Mouse (Mus musculus) MEL (cell line): ENCODE results near the gene Samd3. TPM values are rescaled to one million over a fixed set of nuclear protein-coding genes. Genes with fewer than 3 reads are reported as not detected.

Experiments
- DNase-seq: peaks from one replicate; pipeline ENCODE4 v3.0.0; 2011; ENCODE audit warnings: low read depth, low spot score
- H3K27ac ChIP-seq: 2 replicates; pipeline ENCODE4 v1.5.1; 2012; ENCODE audit warnings: low read depth, mild to moderate bottlenecking, control low read depth, low read length, moderate library complexity; ENCODE audit not compliant: control insufficient read depth
- H3K27me3 ChIP-seq, 2 experiments: fragments of 150-350 bp in 1 of 2; sonication (generic) in 1 of 2; 2 replicates each; pipeline ENCODE4 v1.6.1; 2012; ENCODE audit warnings: low read length in 2 of 2, mild to moderate bottlenecking in 2 of 2, improper control_type of control experiment in 1 of 2, moderate library complexity in 1 of 2; ENCODE audit not compliant: insufficient read depth in 2 of 2, control insufficient read depth in 1 of 2
- H3K36me3 ChIP-seq, 2 experiments: 2 replicates each; pipeline ENCODE4 v1.6.1; 2012 to 2014; ENCODE audit warnings: low read length in 2 of 2, improper control_type of control experiment in 1 of 2, inconsistent platforms in 1 of 2, mild to moderate bottlenecking in 1 of 2; ENCODE audit not compliant: insufficient read depth in 2 of 2, control insufficient read depth in 1 of 2
- H3K4me1 ChIP-seq, 2 experiments: fragments of 150-350 bp in 1 of 2; sonication (generic) in 1 of 2; 2 replicates each; pipeline ENCODE4 v1.6.1; 2012; ENCODE audit warnings: low read length in 2 of 2, improper control_type of control experiment in 1 of 2, mild to moderate bottlenecking in 1 of 2; ENCODE audit not compliant: insufficient read depth in 2 of 2, control insufficient read depth in 1 of 2
- H3K4me3 ChIP-seq, 2 experiments: fragments of 150-350 bp in 1 of 2; sonication (generic) in 1 of 2; 2 replicates each; pipeline ENCODE4 v1.5.1; 2012; ENCODE audit warnings: low read depth in 2 of 2, low read length in 2 of 2, mild to moderate bottlenecking in 2 of 2, moderate library complexity in 2 of 2, control low read depth in 1 of 2, improper control_type of control experiment in 1 of 2; ENCODE audit not compliant: control insufficient read depth in 1 of 2, insufficient read depth in 1 of 2
- H3K79me2 ChIP-seq: 2 replicates; pipeline ENCODE4 v1.6.1; 2012; ENCODE audit warnings: mild to moderate bottlenecking, low read length, moderate library complexity; ENCODE audit not compliant: control insufficient read depth, poor library complexity, insufficient read depth
- H3K9ac ChIP-seq: 2 replicates; pipeline ENCODE4 v1.6.1; 2012; ENCODE audit warnings: low read depth, mild to moderate bottlenecking, control low read depth, low read length, moderate library complexity; ENCODE audit not compliant: control insufficient read depth, poor library complexity, severe bottlenecking
- H3K9me3 ChIP-seq: fragments of 150-350 bp; sonication (generic); replicated peaks from 2 replicates; pipeline ENCODE4 v1.6.1; 2012; ENCODE audit warnings: mild to moderate bottlenecking, low read length, improper control_type of control experiment, moderate library complexity; ENCODE audit not compliant: insufficient read depth
- CTCF ChIP-seq, 3 experiments: IDR thresholded peaks in 2 of 3; conservative IDR thresholded peaks in 1 of 3; 2 replicates each; pipeline ENCODE4 v1.5.1; 2011 to 2012; ENCODE audit warnings: low read length in 3 of 3, low read depth in 2 of 3, mild to moderate bottlenecking in 2 of 3, improper control_type of control experiment in 1 of 3, inconsistent platforms in 1 of 3, mixed read lengths in 1 of 3, moderate library complexity in 1 of 3; ENCODE audit not compliant: control insufficient read depth in 1 of 3, insufficient read depth in 1 of 3, poor library complexity in 1 of 3, severe bottlenecking in 1 of 3
- EP300 ChIP-seq, 2 experiments: IDR thresholded peaks; 2 replicates each; pipeline ENCODE4 v1.6.1; 2011; ENCODE audit warnings: improper control_type of control experiment in 2 of 2, low read length in 2 of 2, low read depth in 1 of 2, mild to moderate bottlenecking in 1 of 2
- ETS1 ChIP-seq: IDR thresholded peaks from 2 replicates; pipeline ENCODE4 v1.6.1; 2012; ENCODE audit warnings: low read depth, mild to moderate bottlenecking, inconsistent platforms, low read length, improper control_type of control experiment, moderate library complexity
- HCFC1 ChIP-seq: IDR thresholded peaks from 2 replicates; pipeline ENCODE4 v1.6.1; 2012; ENCODE audit warnings: low read depth, mild to moderate bottlenecking, inconsistent platforms, low read length, improper control_type of control experiment, moderate library complexity
- JUND ChIP-seq: IDR thresholded peaks from 2 replicates; pipeline ENCODE4 v1.6.1; 2011; ENCODE audit warnings: low read depth, mild to moderate bottlenecking, improper control_type of control experiment, low read length
- MEF2A ChIP-seq: IDR thresholded peaks from 2 replicates; pipeline ENCODE4 v1.6.1; 2014; ENCODE audit warnings: low read depth, mild to moderate bottlenecking, inconsistent platforms, low read length, improper control_type of control experiment; ENCODE audit not compliant: poor library complexity, insufficient replicate concordance, severe bottlenecking; ENCODE audit errors: extremely low read depth
- MXI1 ChIP-seq: IDR thresholded peaks from 2 replicates; pipeline ENCODE4 v1.6.1; 2011; ENCODE audit warnings: mild to moderate bottlenecking, low read depth, low read length, improper control_type of control experiment
- MYC ChIP-seq: IDR thresholded peaks from 2 replicates; pipeline ENCODE4 v1.6.1; 2011; ENCODE audit warnings: low read depth, mild to moderate bottlenecking, low read length, improper control_type of control experiment, moderate library complexity
- POLR2A ChIP-seq, 2 experiments: IDR thresholded peaks; 2 replicates each; pipeline ENCODE4 v1.6.1; 2011 to 2012; ENCODE audit warnings: low read length in 2 of 2, mild to moderate bottlenecking in 2 of 2, control low read depth in 1 of 2, improper control_type of control experiment in 1 of 2, low read depth in 1 of 2, moderate library complexity in 1 of 2; ENCODE audit not compliant: control insufficient read depth in 1 of 2, insufficient read depth in 1 of 2, poor library complexity in 1 of 2
- RAD21 ChIP-seq: IDR thresholded peaks from 2 replicates; pipeline ENCODE4 v1.6.1; 2011; ENCODE audit warnings: mild to moderate bottlenecking, low read depth, low read length, improper control_type of control experiment
- RCOR1 ChIP-seq: IDR thresholded peaks from 2 replicates; pipeline ENCODE4 v1.6.1; 2012; ENCODE audit warnings: low read depth, mild to moderate bottlenecking, inconsistent platforms, low read length, improper control_type of control experiment
- SMC3 ChIP-seq: IDR thresholded peaks from 2 replicates; pipeline ENCODE4 v1.6.1; 2011; ENCODE audit warnings: low read depth, low read length, improper control_type of control experiment
- TAL1 ChIP-seq: IDR thresholded peaks from 2 replicates; pipeline ENCODE4 v1.6.1; 2012; ENCODE audit warnings: mild to moderate bottlenecking, inconsistent platforms, low read length, moderate library complexity, mixed read lengths
- TBP ChIP-seq: IDR thresholded peaks from 2 replicates; pipeline ENCODE4 v1.8.0; 2011; ENCODE audit warnings: low read depth, low read length, improper control_type of control experiment
- ZKSCAN1 ChIP-seq: IDR thresholded peaks from 2 replicates; pipeline ENCODE4 v1.6.1; 2012; ENCODE audit warnings: low read depth, mild to moderate bottlenecking, inconsistent platforms, low read length, improper control_type of control experiment, moderate library complexity
- ZMIZ1 ChIP-seq: IDR thresholded peaks from 2 replicates; pipeline ENCODE4 v1.6.1; 2012; ENCODE audit warnings: low read depth, mild to moderate bottlenecking, inconsistent platforms, low read length, improper control_type of control experiment, moderate library complexity
- polyA plus RNA-seq, 2 experiments: library from polyadenylated mRNA; stranded (reverse) in 1 of 2; unstranded in 1 of 2; fragments of >175 nt in 1 of 2; fragments of >200 nt in 1 of 2; gene quantifications; 2 replicates each; pipeline versions ENCODE4 v1.2.1 to v1.2.4; 2012; ENCODE audit warnings: low replicate concordance in 2 of 2, low read depth in 1 of 2; ENCODE audit not compliant: insufficient read length in 2 of 2, insufficient read depth in 1 of 2, missing spikeins in 1 of 2
- total RNA-seq: library from RNA; depleted of rRNA; stranded (reverse); fragments of 300-350 nt; gene quantifications from 2 replicates; pipeline ENCODE4 v1.2.3, GENCODE M21; 2012

Samd3 gene
- total and polyA plus RNA-seq, 3 experiments = not detected

DNA sequence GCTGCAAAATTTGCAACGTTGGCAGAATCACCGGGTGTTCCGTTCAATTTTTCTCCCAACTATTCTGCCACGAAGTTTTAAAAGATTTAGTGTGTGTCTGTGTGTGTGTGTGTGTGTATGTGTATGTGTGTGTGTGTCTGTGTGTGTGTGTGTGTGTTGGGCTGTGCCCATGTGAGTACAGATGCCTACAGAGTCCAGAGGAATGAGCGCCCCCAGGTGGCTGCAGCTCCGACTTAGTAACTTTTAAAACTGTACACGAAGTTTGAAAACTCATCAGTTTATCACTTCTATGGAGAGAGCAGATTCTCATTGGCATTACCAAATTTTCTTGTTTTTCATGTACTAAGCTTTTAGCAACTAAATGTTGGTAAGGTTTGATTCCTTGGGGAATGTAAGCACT is 68.1 kb downstream of the Samd3 start:
- 0 out of 2 replicates have a peak, but pooled peaks have one; percentile 19 for TF ChIP-seq SMC3
- no peak for TF ChIP-seq MYC
- peak in 2 of 3 experiments; percentile 21 to 44; a peak in 3 of 6 replicates for TF ChIP-seq CTCF (IDR thresholded peaks at IDR 0.05 in 2 of 3, conservative IDR thresholded peaks at IDR 0.05 in 1 of 3; ENCODE audit: control insufficient read depth in 1 of 3, insufficient read depth in 1 of 3, low read depth in 2 of 3, low read length in 3 of 3, poor library complexity in 1 of 3, severe bottlenecking in 1 of 3)
- Histone ChIP-seq H3K27ac (no peak overlapping the region), H3K36me3 (no peaks in the 10 kb centered on the region), H3K9me3 (no peaks in the 10 kb centered on the region), H3K4me1 (no peaks in the 10 kb centered on the region), H3K27me3 (no peaks in the 10 kb centered on the region), H3K4me3 (no peak overlapping the region), H3K9ac (no peak overlapping the region), H3K79me2 (no peaks in the 10 kb centered on the region)
- DNase-seq = no peak

GRCm38 (mm10) chr10:26302336-26302735 is 72.8 kb downstream of the Samd3 start:
- Histone ChIP-seq H3K4me1 (no peaks in the 10 kb centered on the region), H3K36me3 (no peaks in the 10 kb centered on the region), H3K79me2 (no peaks in the 10 kb centered on the region), H3K4me3 (no peak overlapping the region), H3K27me3 (no peaks in the 10 kb centered on the region; a peak in 1 of 4 replicates), H3K9ac (no peak overlapping the region), H3K27ac (no peak overlapping the region), H3K9me3 (no peaks in the 10 kb centered on the region)
- DNase-seq = no peak
- TF ChIP-seq MXI1 = no peak
- TF ChIP-seq TBP = no peak
- TF ChIP-seq ZMIZ1 = no peak
- no peak for TF ChIP-seq MEF2A
- TF ChIP-seq RCOR1 = no peak
- no peak for TF ChIP-seq JUND
- no peak for TF ChIP-seq ETS1
- no peak for TF ChIP-seq POLR2A (IDR thresholded peaks at IDR 0.05; ENCODE audit: control insufficient read depth in 1 of 2, insufficient read depth in 1 of 2, low read depth in 1 of 2, low read length in 2 of 2, poor library complexity in 1 of 2)
- no peak for TF ChIP-seq EP300 (IDR thresholded peaks at IDR 0.05; ENCODE audit: low read depth in 1 of 2, low read length in 2 of 2)
- TF ChIP-seq RAD21 = no peak
- no peak for TF ChIP-seq ZKSCAN1
- no peak for TF ChIP-seq TAL1

DNA sequence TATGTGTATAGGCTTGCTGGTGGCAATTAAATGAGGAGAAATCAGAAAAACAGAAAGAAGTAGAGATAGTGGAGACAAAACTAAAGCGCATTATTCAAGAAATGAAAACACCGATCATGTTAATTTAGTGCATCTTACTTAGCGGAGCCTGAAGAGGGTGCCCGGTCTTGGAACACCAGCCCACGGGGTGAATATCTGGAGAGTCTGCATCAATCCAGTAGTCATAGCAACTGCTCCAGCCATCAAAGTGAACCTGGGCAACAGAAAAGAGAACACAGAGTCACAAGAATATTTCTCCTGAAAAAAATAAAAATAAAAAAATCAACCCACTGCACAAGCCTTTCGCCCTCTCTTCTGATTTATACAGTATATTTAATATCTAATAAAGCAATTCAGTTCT is 74.0 kb downstream of the Samd3 start:
- H3K9ac ChIP-seq = no peak overlapping the region
- H3K4me1 ChIP-seq = no peaks in the 10 kb centered on the region
- H3K27me3 ChIP-seq = no peaks in the 10 kb centered on the region; a peak in 1 of 4 replicates
- DNase-seq = no peak
- H3K9me3 ChIP-seq = no peaks in the 10 kb centered on the region
- H3K79me2 ChIP-seq = no peaks in the 10 kb centered on the region
- H3K27ac ChIP-seq = no peak overlapping the region
- TF ChIP-seq ETS1 (no peak), HCFC1 (no peak), ZKSCAN1 (no peak)
- H3K4me3 ChIP-seq = no peak overlapping the region
- H3K36me3 ChIP-seq = no peaks in the 10 kb centered on the region
